Mouse (Mus musculus) neural tube, embryonic 11.5 days (tissue): ENCODE data around the gene Mmp19. TPM values are rescaled to one million over a fixed set of nuclear protein-coding genes. Genes with fewer than 3 reads are reported as not detected.

Experiments used
- ATAC-seq: fragments of 200-750 bp; cut with Nextera tagmentation; 2 replicates; pipeline ENCODE4 v1.8.0; 2017; ENCODE audit warnings: moderate number of reproducible peaks, mild to moderate bottlenecking, moderate TSS enrichment, moderate library complexity; ENCODE audit not compliant: insufficient read depth, low FRiP score, low TSS enrichment
- DNase-seq: peaks from one replicate; pipeline ENCODE4 v3.0.0-alpha.2; 2015; ENCODE audit warnings: low spot score
- H3K27ac ChIP-seq: fragments of 300-500 bp; sonication (generic); 2 replicates; pipeline ENCODE4 v1.5.1; 2014; ENCODE audit warnings: low read depth, mild to moderate bottlenecking, low read length
- H3K27me3 ChIP-seq: fragments of 300-500 bp; sonication (generic); 2 replicates; pipeline ENCODE4 v1.6.1; 2014; ENCODE audit warnings: mild to moderate bottlenecking, low read length, mixed read lengths; ENCODE audit not compliant: control insufficient read depth, insufficient read depth
- H3K36me3 ChIP-seq: fragments of 300-500 bp; sonication (generic); 2 replicates; pipeline ENCODE4 v1.6.1; 2014; ENCODE audit warnings: mild to moderate bottlenecking, low read length, moderate library complexity, mixed read lengths; ENCODE audit not compliant: control insufficient read depth, insufficient read depth
- H3K4me1 ChIP-seq: fragments of 300-500 bp; sonication (generic); 2 replicates; pipeline ENCODE4 v1.6.1; 2014; ENCODE audit warnings: low read length, mixed read lengths; ENCODE audit not compliant: control insufficient read depth, insufficient read depth
- H3K4me2 ChIP-seq: fragments of 300-500 bp; sonication (generic); 2 replicates; pipeline ENCODE4 v1.6.1; 2014; ENCODE audit warnings: low read depth, mild to moderate bottlenecking, moderate library complexity
- H3K4me3 ChIP-seq: fragments of 300-500 bp; sonication (generic); 2 replicates; pipeline ENCODE4 v1.5.1; 2014; ENCODE audit warnings: low read depth, low read length
- H3K9ac ChIP-seq: fragments of 300-500 bp; sonication (generic); 2 replicates; pipeline ENCODE4 v1.6.1; 2014; ENCODE audit warnings: mild to moderate bottlenecking, low read length
- H3K9me3 ChIP-seq: fragments of 300-500 bp; sonication (generic); 2 replicates; pipeline ENCODE4 v1.6.1; 2016; ENCODE audit warnings: low read length; ENCODE audit not compliant: control insufficient read depth
- WGBS: fragments of 180-500 bp; shearing (Covaris S2); extraction: QIAGEN DNeasy Blood & Tissue Kit; methylation state at CpG from one replicate; pipeline ENCODE4 v1.1.7; 2014; 5-methylcytosine and 5-hydroxymethylcytosine counted together
- polyA plus RNA-seq: library from polyadenylated mRNA; unstranded; fragments of >200 nt; fragmentation: Nextera tagmentation; extraction: Ambion mirVana; gene quantifications from 2 replicates; pipeline ENCODE4 v1.2.1, GENCODE M21; 2014

The Mmp19 gene
- polyA plus RNA-seq, 1 experiment from 2014 or later = 0.32 TPM

DNA sequence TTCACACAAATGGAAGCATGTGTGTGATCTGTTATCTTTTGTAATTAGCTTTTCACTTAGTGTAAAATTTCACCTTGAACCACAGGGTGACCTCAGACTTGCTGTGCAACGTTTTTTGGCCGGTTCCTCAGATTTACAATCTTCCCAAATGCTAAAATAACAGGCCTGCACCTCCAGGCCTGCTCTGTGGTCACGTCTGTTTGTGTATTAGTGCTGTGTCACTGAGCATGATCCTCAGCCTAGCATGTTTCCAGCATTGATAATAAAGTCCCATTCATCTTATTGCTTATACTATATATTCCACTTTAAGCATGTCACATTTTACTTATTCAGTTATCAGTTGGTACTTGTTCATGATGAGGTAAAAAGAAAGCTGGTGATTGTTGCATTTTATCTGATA, 59.6 kb downstream of the Mmp19 start:
- 71% methylated on average over 3 of the region's 3 CpGs for WGBS

More for the DNA sequence above, 59.6 kb downstream of the Mmp19 start:
- no peak overlapping the region for H3K4me3 ChIP-seq
- no peak overlapping the region for H3K4me2 ChIP-seq
- no peak overlapping the region for H3K9ac ChIP-seq
- DNase-seq = no peak
- no peaks in the 10 kb centered on the region; the same call in 1 of the 2 replicates for H3K36me3 ChIP-seq
- H3K27ac ChIP-seq = no peak overlapping the region
- ATAC-seq = no peak
- no peaks in the 10 kb centered on the region for H3K4me1 ChIP-seq
- H3K9me3 ChIP-seq = no peaks in the 10 kb centered on the region
- no peaks in the 10 kb centered on the region for H3K27me3 ChIP-seq

Other genes starting within 250 kb of the Mmp19 start
- 16.6 and 18.3 TPM in 2 replicates for gene Zc3h10, start 243.1 kb upstream of the Mmp19 start, polyA plus RNA-seq
- gene Rpl41, start 241.6 kb upstream of the Mmp19 start, polyA plus RNA-seq = 3,132 and 3,213 TPM in 2 replicates
- gene Pa2g4, start 224.9 kb upstream of the Mmp19 start, polyA plus RNA-seq = 245 and 251 TPM in 2 replicates
- 14.4 and 17.3 TPM in 2 replicates for gene Erbb3, start 201.3 kb upstream of the Mmp19 start, polyA plus RNA-seq
- 626 and 686 TPM in 2 replicates for gene Rps26, start 164.2 kb upstream of the Mmp19 start, polyA plus RNA-seq
- 4.2 and 5.1 TPM in 2 replicates for gene Ikzf4, start 144.9 kb upstream of the Mmp19 start, polyA plus RNA-seq
- 15.6 and 17.2 TPM in 2 replicates for gene Suox, start 116.8 kb upstream of the Mmp19 start, polyA plus RNA-seq
- gene Rab5b, start 94.6 kb upstream of the Mmp19 start, polyA plus RNA-seq = 82.2 and 82.9 TPM in 2 replicates
- gene Pmel, start 86.7 kb upstream of the Mmp19 start, polyA plus RNA-seq = 4.0 and 4.6 TPM in 2 replicates
- 93.9 and 99.5 TPM in 2 replicates for gene Cdk2, start 85.9 kb upstream of the Mmp19 start, polyA plus RNA-seq
- gene Dgka, start 46.1 kb upstream of the Mmp19 start, polyA plus RNA-seq = 5.8 and 6.2 TPM in 2 replicates
- 47.8 and 50.2 TPM in 2 replicates for gene Pym1, start 43.0 kb upstream of the Mmp19 start, polyA plus RNA-seq
- 39.3 and 42.8 TPM in 2 replicates for gene Dnajc14, start 13.2 kb downstream of the Mmp19 start, polyA plus RNA-seq
- gene Tmem198b, start 13.5 kb downstream of the Mmp19 start, polyA plus RNA-seq = 16.7 and 16.9 TPM in 2 replicates
- gene Sarnp, start 26.4 kb downstream of the Mmp19 start, polyA plus RNA-seq = 233 and 234 TPM in 2 replicates
- 59.2 and 64.6 TPM in 2 replicates for gene Ormdl2, start 30.7 kb downstream of the Mmp19 start, polyA plus RNA-seq
- 16.4 and 17.7 TPM in 2 replicates for gene Gdf11, start 100.8 kb downstream of the Mmp19 start, polyA plus RNA-seq
- gene Cd63, start 110.1 kb downstream of the Mmp19 start, polyA plus RNA-seq = 192 and 208 TPM in 2 replicates
- gene Rdh5, start 132.0 kb downstream of the Mmp19 start, polyA plus RNA-seq = 10.7 and 11.2 TPM in 2 replicates
- gene Bloc1s1, start 133.1 kb downstream of the Mmp19 start, polyA plus RNA-seq = 215 and 227 TPM in 2 replicates
- 4.2 and 4.5 TPM in 2 replicates for gene Itga7, start 142.9 kb downstream of the Mmp19 start, polyA plus RNA-seq
- not detected in 2 replicates for gene Mettl7b, start 170.1 kb downstream of the Mmp19 start, polyA plus RNA-seq
- not detected in 2 replicates for gene Olfr9, start 198.5 kb downstream of the Mmp19 start, polyA plus RNA-seq
- gene Olfr763, start 219.9 kb downstream of the Mmp19 start, polyA plus RNA-seq = not detected in 2 replicates
- not detected in 2 replicates for gene Olfr764-ps1, start 249.0 kb downstream of the Mmp19 start, polyA plus RNA-seq